Mouse (Mus musculus) right cerebral cortex, postnatal 25 days (tissue): ENCODE measurements around the gene Stra6.

Experiments
- DNase-seq: peaks from one replicate; pipeline ENCODE4 v3.0.0; 2022

The Stra6 gene

DNA sequence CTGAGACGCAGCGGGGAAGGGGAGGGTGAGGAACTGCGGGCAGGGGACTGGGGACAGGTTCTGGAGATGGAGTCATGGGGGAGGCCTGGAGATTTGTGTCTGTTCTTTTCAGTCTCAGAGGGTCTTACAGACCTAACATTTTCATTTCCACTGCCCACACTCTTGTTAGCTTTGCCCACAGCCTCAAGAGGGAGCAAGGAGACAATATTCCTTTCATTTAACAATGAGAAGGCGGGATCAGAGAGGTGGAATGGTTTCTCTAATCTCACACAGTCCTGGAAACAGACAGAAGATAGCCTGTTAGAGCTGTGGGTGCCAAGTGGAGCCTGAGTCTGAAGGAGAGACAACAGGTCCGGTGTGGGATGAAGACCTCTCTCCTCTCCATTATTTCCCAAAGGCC lies 11.7 kb upstream of the Stra6 start:
- DNase-seq: no peak

- DNase-seq: peak; percentile 71
These were observed 10.5 kb upstream of the Stra6 start for GRCm38 (mm10) chr9:58053102-58053501.

DNA sequence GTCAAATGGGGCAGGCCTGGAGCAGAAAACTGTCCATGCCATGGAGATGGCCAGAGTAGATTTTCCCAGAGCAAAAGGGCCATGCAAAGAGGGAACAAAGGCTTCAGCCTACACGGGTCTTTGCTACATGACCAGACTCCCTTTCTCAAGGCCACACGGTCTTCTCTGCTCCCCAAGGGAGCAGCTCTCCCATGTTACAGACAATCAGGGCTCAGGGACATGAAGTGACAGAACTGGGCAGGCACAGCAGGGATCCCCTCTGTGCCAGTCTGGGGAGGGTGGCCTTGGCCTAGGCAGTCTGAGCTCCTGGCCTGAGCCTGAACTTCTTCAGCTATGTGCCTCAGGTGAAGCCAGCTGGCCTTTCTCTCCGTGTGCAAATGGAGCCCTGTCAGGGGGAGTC lies 10.0 kb upstream of the Stra6 start:
- no peak for DNase-seq

- DNase-seq: no peak
These were observed 9.6 kb upstream of the Stra6 start for GRCm38 (mm10) chr9:58054032-58054431.

DNA sequence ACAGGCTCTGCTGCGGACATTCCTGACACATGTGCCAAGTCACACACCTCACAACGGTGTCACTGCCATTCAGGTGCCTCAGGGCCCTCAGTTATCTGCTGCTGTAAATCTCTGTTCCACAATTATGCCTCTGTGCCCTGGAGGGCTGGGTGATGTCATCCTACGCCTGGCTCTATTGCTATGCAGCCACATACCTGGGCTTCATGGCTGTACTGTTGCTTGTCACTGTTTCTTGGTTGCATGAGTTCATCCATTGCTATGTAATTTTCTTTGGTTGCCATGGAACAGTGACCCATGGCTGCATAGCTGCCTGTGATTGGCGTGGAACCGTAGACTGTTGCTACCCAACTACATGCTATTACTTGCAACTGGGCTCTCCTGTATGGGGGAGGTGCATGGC lies 7.9 kb upstream of the Stra6 start:
- DNase-seq: no peak

DNA sequence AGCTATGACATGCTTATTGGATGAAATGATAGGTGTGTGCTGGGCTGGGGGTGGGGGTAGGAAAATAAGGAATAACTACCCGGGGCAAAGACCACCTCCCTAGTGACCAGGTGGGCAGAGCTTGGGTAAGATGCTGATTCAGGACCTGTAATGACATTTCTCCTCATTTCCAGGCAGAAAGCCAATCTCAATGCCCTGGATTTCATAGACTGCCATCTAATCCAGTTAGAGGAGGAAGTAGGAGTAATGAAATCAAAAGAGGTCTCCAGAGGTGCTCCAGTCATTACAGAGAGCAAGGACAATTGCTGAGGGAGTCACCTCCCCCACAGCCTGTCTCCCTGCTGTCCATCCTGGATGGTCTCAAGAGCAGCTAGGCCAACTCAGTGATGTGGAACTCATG lies 3.7 kb upstream of the Stra6 start:
- no peak for DNase-seq

DNA sequence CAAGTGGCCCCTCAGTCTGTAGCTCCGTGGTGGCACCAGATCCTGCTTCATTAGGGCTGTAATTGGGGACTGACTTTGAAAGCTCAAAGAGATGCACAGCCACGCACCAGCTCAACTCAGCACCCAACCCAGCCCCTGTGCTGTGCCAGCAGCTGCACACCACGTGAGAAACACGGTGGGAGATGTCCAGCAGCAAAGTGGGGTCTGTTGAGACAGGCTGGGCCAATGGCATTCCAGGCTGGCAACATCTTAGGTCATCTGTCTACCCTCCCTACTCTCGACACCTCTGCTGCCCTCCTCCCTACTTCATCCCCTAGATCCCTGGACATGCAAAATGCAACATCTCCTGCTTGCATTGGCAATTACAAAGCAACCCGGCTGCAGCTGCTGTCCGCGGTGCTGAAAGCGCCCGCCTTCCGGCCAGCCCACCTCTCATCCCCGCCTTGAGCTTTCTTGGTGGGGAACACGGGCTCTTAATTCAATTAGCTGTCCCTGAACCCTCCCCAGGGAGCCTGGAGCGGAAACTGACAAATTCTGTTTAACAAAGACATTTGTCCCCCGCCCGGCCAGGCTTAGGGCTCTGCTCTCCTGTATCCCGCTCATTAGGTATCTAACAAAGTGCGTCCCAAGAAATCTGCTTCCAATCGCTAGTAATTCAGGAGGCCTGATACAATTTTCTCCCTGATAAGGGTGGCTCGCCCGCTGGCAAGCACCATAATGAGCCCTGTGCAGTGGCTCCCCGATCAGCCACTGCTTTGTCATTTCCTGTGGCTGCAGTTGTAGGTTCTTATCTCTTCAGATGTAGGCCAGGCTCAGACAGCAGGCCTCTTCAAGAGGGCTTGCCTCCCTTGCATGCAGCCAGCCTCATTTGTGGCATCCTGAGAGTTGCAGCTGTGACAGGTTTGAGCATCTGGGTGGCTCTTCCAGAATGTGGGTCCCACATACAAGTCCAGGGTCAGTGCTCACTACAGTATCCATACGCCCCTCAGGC lies 2.6 kb upstream of the Stra6 start:
- no peak for DNase-seq

DNA sequence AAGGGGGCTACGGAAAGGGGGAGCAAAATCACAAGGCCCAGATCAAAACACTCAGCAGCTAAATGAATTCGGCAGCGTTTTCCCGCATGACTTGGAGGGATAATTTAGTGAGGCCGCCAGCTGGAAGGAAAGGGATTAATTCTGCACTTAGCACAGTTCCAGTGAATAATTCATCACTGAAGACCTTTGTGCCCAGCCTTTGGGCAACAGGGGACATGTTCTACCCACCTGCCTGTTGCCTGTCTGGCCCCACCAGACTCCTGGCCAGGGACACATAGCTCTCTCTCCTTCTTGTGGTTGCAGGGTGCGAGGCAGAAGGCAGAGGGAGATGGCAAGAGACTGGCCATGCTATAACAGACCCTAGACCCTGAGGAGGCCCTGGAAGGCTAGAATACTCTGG lies 1.9 kb downstream of the Stra6 start:
- DNase-seq: no peak

GRCm38 (mm10) chr9:58065977-58066730 lies 2.6 kb downstream of the Stra6 start:
- DNase-seq: no peak

GRCm38 (mm10) chr9:58066731-58067095 lies 3.1 kb downstream of the Stra6 start:
- DNase-seq: peak; percentile 65

- DNase-seq: no peak
These were observed 4.0 kb downstream of the Stra6 start for GRCm38 (mm10) chr9:58067546-58067945.

- no peak for DNase-seq
These were observed 11.0 kb downstream of the Stra6 start for GRCm38 (mm10) chr9:58074561-58074960.

DNA sequence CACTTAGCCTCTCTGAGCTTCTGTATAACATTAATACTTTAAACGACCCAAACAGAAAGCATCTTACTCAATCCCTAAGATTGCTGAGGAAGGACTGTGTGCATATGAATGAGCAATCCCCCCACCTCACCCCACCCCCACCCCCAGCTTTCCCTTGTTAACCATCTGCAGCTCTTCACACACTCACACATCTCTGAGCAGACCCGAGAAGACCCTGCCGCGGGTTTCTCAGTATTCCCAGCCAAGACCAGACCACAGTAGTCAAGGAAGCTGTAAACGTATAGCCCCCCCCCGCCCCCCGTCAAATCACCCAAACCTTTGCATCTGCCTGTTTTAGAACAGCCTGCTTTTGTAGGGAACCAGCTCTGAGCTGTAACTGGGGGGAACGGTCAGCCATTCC lies 21.0 kb downstream of the Stra6 start:
- DNase-seq: no peak

- DNase-seq: no peak
These were observed 21.5 kb downstream of the Stra6 start for GRCm38 (mm10) chr9:58085074-58085473.

DNA sequence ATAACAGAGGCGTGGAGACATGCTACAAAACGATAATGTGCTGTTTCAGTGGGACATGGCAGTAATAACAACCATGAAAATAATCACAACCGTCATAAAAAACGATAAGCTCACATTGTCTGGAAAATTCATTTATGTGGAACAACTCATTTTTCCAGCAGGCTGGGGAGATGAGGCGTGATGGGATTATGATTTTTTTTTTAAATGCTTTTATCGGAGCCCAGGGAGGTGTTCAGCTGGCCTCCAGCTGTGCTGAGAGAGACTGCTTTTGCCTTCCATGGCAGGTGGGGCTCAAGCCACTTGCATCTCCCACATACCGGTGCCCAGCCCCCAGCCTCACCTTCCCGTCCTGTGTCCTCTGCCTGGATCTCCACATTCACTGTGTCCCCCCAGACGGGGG lies 22.6 kb downstream of the Stra6 start:
- DNase-seq: no peak

DNA sequence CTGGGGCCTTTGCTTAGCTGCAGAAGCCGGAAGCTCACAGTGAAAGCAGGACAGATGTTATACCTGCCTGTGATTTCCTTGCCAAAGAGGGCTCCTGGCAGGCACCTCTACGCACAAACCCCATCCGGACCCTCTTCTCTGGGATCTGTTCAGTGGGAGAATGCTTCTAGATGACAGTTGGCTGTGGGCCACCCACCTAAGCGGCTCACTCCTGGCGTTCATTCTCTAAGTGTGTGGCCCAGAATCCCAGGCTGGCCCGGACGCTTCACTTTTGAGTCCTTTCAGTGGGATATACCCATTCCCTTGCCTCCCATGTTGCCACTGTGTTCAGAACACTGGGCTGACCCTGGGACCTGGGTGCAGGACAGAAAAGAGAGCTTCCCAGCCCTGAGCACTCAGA lies 23.3 kb downstream of the Stra6 start:
- no peak for DNase-seq

- no peak for DNase-seq
These were observed 23.9 kb downstream of the Stra6 start for GRCm38 (mm10) chr9:58087277-58087998.

DNA sequence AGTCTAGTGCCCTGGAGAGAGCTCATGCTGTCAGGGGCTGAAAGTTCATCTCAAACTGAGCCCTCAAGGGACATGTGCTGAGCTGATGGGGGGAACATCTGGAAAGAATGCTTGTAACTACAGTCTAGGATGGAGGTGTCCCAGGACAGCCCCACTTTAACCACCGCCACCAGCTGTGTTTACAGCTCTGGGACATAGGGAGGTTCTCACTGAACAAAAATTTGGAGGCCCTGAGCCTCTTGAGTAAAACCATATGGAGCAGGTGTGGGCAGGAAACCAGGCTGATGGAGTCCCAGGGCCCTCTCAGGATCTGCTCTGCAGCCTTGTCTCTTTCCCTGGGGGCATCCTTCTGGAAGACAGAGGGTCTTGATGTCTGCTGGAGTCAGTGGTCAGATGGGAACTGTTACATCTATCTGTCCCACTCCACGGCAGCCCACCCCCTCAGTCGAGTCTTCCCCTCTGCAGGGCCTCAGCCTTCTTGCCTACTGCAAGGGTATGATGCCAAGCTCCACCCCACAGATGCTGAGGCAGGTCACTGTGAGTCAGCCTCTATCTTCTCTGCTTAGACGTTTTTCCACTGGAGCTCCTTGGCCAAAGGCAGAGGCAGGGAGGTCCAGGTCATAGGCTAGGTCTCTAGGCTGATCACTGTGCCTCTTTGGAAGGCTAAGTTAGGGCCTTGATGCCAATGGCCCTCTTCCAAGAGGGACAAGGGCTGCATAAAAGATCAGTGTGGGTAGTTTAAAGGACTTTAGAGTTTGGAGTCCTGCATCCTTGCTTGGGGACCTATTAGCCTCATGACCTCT lies 28.2 kb downstream of the Stra6 start:
- DNase-seq: no peak

DNA sequence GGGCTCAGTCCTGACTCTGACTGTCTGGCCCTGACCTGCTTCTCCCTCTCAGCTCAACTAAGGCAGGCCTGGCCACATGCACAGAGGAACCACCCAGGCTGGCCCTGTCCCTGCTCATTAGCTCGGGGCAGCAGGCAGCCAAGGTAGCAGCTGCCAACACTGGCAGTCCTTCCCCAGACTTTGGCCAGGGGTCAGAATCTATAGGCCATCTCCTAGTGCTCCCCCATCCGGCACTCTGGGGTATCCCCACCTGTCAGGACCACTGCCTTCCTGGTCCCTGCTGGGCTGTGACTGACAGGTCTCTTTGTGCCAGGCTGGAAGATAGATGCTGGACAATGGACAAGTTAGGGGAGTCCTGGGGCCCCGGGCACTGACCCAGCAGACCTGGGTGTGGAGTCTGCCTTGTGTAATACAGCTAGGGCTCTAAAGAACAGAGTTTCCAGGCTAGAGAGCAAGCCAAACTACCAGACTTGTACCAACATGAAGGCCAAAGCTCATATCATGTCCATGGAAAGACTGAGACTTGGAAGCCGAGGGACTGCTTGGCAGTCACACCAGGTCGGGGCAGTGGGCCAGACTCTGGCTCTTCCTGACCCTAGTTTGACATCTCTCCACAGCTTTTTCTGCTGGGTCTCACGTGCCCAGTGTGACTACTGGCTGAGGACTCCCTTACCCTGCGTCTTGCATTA lies 29.1 kb downstream of the Stra6 start:
- no peak for DNase-seq

DNA sequence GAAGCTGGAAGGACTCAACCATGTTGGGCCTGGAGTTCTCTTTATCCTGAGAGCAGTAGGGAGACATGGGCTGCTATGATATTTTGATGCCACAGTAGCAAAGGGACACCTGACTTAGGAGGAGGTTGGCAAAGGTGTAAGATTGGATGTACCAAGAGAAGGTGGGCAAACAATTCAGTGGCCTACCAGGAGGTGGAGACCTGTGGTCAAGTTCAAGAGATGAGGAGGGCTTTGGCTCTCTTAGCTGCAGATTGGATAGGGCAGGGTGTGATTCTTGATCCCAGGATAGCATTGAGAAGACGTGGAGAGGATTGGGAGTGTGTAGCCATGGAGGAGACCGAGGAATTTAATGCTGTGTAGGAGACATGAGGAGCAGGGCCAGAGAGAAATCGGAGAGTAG lies 30.2 kb downstream of the Stra6 start:
- DNase-seq: no peak

- no peak for DNase-seq
These were observed 32.4 kb downstream of the Stra6 start for GRCm38 (mm10) chr9:58095977-58096376.
